Mouse (Mus musculus) lung, postnatal 10 days (tissue): ENCODE measurements around the gene Zfp626.
"Not testable (repeated sequence)": the region's sequence is repeated elsewhere in the genome, so short reads cannot be mapped to it uniquely, and the experiment has no call there.

Experiments used
- DNase-seq: peaks from one replicate; pipeline ENCODE4 v3.0.0; 2021

The Zfp626 gene

GRCm38 (mm10) chr7:27862578-27862977 lies 55.6 kb downstream of the Zfp626 start:
- not testable (repeated sequence) for DNase-seq
